Mouse (Mus musculus): ENCODE results near the gene Serpinb1c. TPM values are rescaled to one million over a fixed set of nuclear protein-coding genes. Genes with fewer than 3 reads are reported as not detected.

Serpinb1c gene
- polyA plus RNA-seq, 1 experiment from 2014 or later, result 0.20 TPM

GRCm38 (mm10) chr13:32839314-32839713 is 58.7 kb downstream of the Serpinb1c start:
- Histone ChIP-seq H3K4me1 (no peaks in the 10 kb centered on the region), H3K9ac (no peak overlapping the region), H3K36me3 (no peaks in the 10 kb centered on the region), H3K4me2 (no peak overlapping the region), H3K9me3 (no peaks in the 10 kb centered on the region), H3K4me3 (no peak overlapping the region), H3K27ac (replicated peaks) (no peak overlapping the region), H3K27me3 (replicated peaks) (no peaks in the 10 kb centered on the region)
- 29% methylated on average over 1 of the region's 1 CpGs for WGBS
- ATAC-seq (ENCODE audit: extremely low read depth, insufficient number of reproducible peaks, low FRiP score, low TSS enrichment), result no peak

DNA sequence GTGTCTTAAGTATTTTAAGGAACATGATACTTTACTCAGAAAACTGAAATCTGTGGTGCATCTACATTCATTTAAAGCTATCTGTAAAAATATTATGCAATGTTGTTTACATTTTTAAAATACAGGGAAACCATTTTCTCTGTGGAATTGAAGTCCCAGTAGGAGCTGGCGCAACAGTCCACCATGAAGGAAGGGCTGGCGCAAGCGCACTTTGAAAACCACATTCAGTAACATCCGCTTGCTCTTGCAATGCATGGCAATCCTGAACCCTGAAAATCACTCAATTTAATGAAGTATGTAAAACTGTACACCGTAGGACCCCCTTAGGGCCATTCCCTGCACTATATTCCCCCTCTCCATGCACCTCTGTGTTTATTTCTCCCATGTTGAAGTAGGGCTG is 63.5 kb downstream of the Serpinb1c start:
- no peak overlapping the region for H3K27ac ChIP-seq (replicated peaks)
- no peaks in the 10 kb centered on the region for H3K36me3 ChIP-seq
- no peak overlapping the region for H3K4me3 ChIP-seq
- no peaks in the 10 kb centered on the region for H3K27me3 ChIP-seq (replicated peaks)
- WGBS, result 89% methylated on average over 5 of the region's 5 CpGs
- peaks cover 11% of the 10 kb centered on the region for H3K4me1 ChIP-seq
- no peak overlapping the region for H3K4me2 ChIP-seq
- no peaks in the 10 kb centered on the region for H3K9me3 ChIP-seq
- no peak for ATAC-seq (ENCODE audit: extremely low read depth, insufficient number of reproducible peaks, low FRiP score, low TSS enrichment)
- no peak overlapping the region for H3K9ac ChIP-seq

GRCm38 (mm10) chr13:32833237-32833636 is 64.8 kb downstream of the Serpinb1c start:
- H3K27me3 ChIP-seq (replicated peaks), result no peaks in the 10 kb centered on the region
- H3K4me2 ChIP-seq, result no peak overlapping the region
- H3K27ac ChIP-seq (replicated peaks), result no peak overlapping the region
- 65% methylated on average over 6 of the region's 6 CpGs for WGBS
- H3K36me3 ChIP-seq, result no peaks in the 10 kb centered on the region
- no peaks in the 10 kb centered on the region for H3K9me3 ChIP-seq
- no peak overlapping the region for H3K9ac ChIP-seq
- ATAC-seq (ENCODE audit: extremely low read depth, insufficient number of reproducible peaks, low FRiP score, low TSS enrichment), result no peak
- peaks cover 11% of the 10 kb centered on the region for H3K4me1 ChIP-seq
- H3K4me3 ChIP-seq, result no peak overlapping the region

- Histone ChIP-seq H3K4me2 (no peak overlapping the region), H3K9me3 (no peaks in the 10 kb centered on the region), H3K27ac (replicated peaks) (no peak overlapping the region), H3K4me1 (peaks cover 11% of the 10 kb centered on the region), H3K4me3 (no peak overlapping the region), H3K9ac (no peak overlapping the region), H3K36me3 (no peaks in the 10 kb centered on the region), H3K27me3 (replicated peaks) (no peaks in the 10 kb centered on the region)
- ATAC-seq (ENCODE audit: extremely low read depth, insufficient number of reproducible peaks, low FRiP score, low TSS enrichment), result no peak
- WGBS, result 61% methylated on average over 3 of the region's 3 CpGs
Measured at GRCm38 (mm10) chr13:32832776-32833175, 65.2 kb downstream of the Serpinb1c start.

GRCm38 (mm10) chr13:32831505-32832273 is 66.3 kb downstream of the Serpinb1c start:
- WGBS, result 73% methylated on average over 3 of the region's 3 CpGs
- H3K4me1 ChIP-seq, result peaks cover 11% of the 10 kb centered on the region
- H3K4me2 ChIP-seq, result no peak overlapping the region

More at GRCm38 (mm10) chr13:32831505-32832273, 66.3 kb downstream of the Serpinb1c start:
- H3K27me3 ChIP-seq (replicated peaks), result no peaks in the 10 kb centered on the region
- no peak for ATAC-seq (ENCODE audit: extremely low read depth, insufficient number of reproducible peaks, low FRiP score, low TSS enrichment)
- H3K36me3 ChIP-seq, result no peaks in the 10 kb centered on the region
- H3K4me3 ChIP-seq, result no peak overlapping the region
- H3K9me3 ChIP-seq, result no peaks in the 10 kb centered on the region
- H3K9ac ChIP-seq, result no peak overlapping the region
- no peak overlapping the region for H3K27ac ChIP-seq (replicated peaks)

Other genes starting within 250 kb of the Serpinb1c start
- gene Mylk4, start 114.3 kb downstream of the Serpinb1c start, polyA plus RNA-seq (2015; fragmentation: Nextera tagmentation; extraction: Ambion mirVana), result 0.28 and 0.45 TPM in 2 replicates
- 19.1 and 19.4 TPM in 2 replicates for gene Wrnip1, start 96.2 kb downstream of the Serpinb1c start, polyA plus RNA-seq (2015; fragmentation: Nextera tagmentation; extraction: Ambion mirVana)
- gene D930007J09Rik, start 95.4 kb downstream of the Serpinb1c start, polyA plus RNA-seq (2015; fragmentation: Nextera tagmentation; extraction: Ambion mirVana), result not detected in 2 replicates
- gene Serpinb1a, start 47.0 kb downstream of the Serpinb1c start, polyA plus RNA-seq (2015; fragmentation: Nextera tagmentation; extraction: Ambion mirVana), result 4.8 and 6.3 TPM in 2 replicates
- gene Serpinb6b, start 67.0 kb upstream of the Serpinb1c start, polyA plus RNA-seq (2015; fragmentation: Nextera tagmentation; extraction: Ambion mirVana), result 18.0 and 22.7 TPM in 2 replicates
- 7.8 and 8.2 TPM in 2 replicates for gene Serpinb9, start 105.0 kb upstream of the Serpinb1c start, polyA plus RNA-seq (2015; fragmentation: Nextera tagmentation; extraction: Ambion mirVana)
- 0.65 and 0.78 TPM in 2 replicates for gene Serpinb9b, start 129.2 kb upstream of the Serpinb1c start, polyA plus RNA-seq (2015; fragmentation: Nextera tagmentation; extraction: Ambion mirVana)
- not detected in 2 replicates for gene Serpinb1b, start 180.4 kb upstream of the Serpinb1c start, polyA plus RNA-seq (2015; fragmentation: Nextera tagmentation; extraction: Ambion mirVana)

All from heart, embryonic 13.5 days (tissue).